Mouse (Mus musculus) heart, postnatal 10 days (tissue): ENCODE results near the gene Klhl8. TPM values are rescaled to one million over a fixed set of nuclear protein-coding genes. Genes with fewer than 3 reads are reported as not detected.
"Not testable (repeated sequence)": the region's sequence is repeated elsewhere in the genome, so short reads cannot be mapped to it uniquely, and the experiment has no call there.

ENCODE experiments used
- DNase-seq, 2 experiments: peaks; one replicate each; pipeline ENCODE4 v3.0.0; 2021
- intact Hi-C: fragments of 180-260 bp; cut with DNase I; formaldehyde crosslinking; loops from one replicate; pipeline ENCODE4 v1.15.1; 2025
- total RNA-seq, 2 experiments: library from RNA; stranded (reverse); gene quantifications; 2 replicates each; pipeline ENCODE4 v1.2.3; 2021

Klhl8 gene
- total RNA-seq: 10 to 100 TPM; 11.9 to 15.2 TPM

- intact Hi-C loops: no loop called here
Observed at GRCm38 (mm10) chr5:103910748-103911409, at the start of gene Klhl8. Gene Klhl8 (minus strand): TSS chr5:103911259.

DNA sequence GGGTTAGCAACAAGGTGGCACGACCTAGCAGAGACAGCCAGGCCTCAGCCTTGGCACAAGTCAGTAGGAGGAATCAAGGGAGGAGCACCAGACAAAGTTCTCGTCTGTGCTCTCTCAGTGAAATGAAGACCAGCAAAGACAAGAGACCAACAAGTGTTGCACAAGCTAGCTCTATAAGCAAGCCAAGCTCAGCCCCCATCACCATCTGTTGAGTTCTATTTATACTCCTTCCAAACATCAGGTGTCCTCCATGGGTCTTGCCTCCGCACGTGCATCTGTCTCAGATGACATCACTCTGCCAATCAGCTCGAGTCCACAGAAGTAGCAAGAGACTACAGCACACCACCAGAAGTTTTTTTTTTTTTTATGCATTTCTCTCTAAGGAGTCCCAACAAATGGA is 43.6 kb upstream of the Klhl8 start:
- DNase-seq: no peak
- intact Hi-C loops: no loop called here

More at GRCm38 (mm10) chr5:103910748-103911409, at the start of gene Klhl8:
- DNase-seq: peak; percentile 89 to 90

GRCm38 (mm10) chr5:103953135-103954083 is 42.4 kb upstream of the Klhl8 start:
- peak in 1 of 2 experiments; percentile 20 for DNase-seq
- intact Hi-C loops: no loop called here

GRCm38 (mm10) chr5:103950138-103950537 is 39.1 kb upstream of the Klhl8 start:
- DNase-seq, intact Hi-C loops: not testable (repeated sequence)

DNA sequence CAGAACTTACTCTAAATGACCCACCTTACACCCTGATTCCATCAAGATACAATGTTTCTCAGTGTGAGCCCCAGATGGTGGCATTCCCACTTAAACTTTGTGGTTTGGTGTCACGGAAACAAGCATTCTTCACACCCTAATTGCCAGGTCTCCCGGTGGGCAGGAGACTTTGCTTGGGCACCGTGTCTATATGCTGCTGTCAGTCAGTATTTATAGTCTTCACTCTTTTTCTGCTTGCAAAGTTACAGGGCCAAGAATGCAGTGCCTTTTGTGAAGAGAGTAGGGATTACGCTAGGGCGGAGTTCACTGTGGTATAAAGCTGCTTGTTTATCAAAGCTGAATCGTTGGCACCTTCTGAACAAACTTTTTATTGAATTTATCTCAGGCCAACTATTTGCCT is 32.1 kb upstream of the Klhl8 start:
- DNase-seq: no peak
- intact Hi-C loops: no loop called here

DNA sequence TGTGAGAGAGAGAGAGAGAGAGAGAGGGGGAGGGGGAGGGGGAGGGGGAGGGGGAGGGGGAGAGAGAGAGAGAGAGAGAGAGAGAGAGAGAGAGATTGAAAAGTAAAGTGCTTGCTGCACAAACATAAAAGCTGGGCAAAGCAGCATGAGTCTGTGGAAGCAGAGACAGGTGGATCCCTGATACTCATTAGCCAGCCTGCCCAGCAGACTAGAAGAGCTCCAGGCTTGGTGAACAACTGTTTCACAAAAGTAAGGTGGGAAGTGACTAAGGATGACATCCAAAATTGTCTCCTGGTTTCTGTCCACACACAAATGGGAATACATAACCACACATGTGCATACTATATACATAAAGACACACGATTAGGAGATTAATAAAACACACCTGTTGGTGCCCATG is 28.8 kb upstream of the Klhl8 start:
- DNase-seq: no peak
- intact Hi-C loops: no loop called here

GRCm38 (mm10) chr5:103939350-103939652 is 28.2 kb upstream of the Klhl8 start:
- intact Hi-C loops: no loop called here
- DNase-seq: no peak

DNA sequence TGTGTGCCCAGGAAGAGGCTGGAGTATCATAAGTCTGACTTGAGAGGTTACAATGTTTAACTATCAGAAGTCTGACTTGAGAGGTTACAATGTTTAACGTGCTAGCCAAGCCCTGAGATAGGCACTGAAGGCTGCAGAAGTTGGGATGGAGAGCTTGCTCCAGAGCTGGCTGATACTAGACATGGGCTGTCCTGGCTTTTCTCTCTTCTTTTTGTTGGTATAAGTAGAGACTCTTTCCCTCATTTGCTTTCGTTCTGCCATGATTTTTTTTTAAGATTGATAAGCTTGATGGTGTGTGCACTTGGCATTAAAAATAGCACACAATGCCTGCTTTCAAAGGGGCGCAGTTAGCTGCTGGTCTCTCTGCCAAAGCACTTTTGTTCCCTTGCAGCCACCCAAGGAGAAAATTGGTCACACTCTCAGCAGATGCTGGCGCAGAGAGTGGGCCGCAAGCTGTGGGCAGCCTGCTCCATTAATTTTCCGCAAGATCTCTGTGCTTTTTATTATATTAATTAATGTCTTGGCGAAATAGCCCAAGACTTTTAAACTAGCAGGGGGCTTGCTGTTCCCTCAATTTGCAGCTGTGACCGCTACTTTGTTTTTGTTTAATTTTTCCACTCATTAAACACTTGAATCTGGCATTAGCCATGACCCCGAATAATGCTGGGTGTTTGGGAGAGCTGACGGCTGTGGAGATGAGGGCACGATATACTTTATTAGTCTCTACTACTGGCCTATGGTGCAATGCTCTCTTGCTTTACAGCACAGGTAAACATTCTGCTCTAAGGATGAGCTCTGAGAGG is 27.7 kb upstream of the Klhl8 start:
- intact Hi-C loops: no loop called here
- no peak for DNase-seq

GRCm38 (mm10) chr5:103936906-103937589 is 26.0 kb upstream of the Klhl8 start:
- intact Hi-C loops: no loop called here
- DNase-seq: peak in 1 of 2 experiments; percentile 35

- intact Hi-C loops, DNase-seq: not testable (repeated sequence)
Observed at GRCm38 (mm10) chr5:103931924-103932323, 20.9 kb upstream of the Klhl8 start.

DNA sequence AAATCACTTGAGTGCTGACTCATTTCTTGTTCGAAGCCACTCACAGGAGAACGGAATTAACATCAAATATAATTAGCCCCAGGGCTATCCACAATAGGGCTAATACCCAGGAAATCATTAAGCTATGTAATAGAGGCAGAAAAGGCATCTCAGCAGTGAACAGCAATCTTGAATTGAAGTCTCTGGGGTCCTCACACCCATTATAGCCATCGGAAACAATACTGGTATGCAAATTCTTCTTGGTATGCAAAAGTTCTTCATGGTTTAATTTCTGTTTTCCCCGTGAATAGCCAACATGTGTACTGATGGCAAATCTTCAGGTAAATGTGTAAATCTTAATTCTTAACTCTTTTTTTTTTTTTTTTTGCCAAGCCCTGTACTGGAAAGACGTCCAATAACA is 19.5 kb upstream of the Klhl8 start:
- intact Hi-C loops: no loop called here
- DNase-seq: no peak

DNA sequence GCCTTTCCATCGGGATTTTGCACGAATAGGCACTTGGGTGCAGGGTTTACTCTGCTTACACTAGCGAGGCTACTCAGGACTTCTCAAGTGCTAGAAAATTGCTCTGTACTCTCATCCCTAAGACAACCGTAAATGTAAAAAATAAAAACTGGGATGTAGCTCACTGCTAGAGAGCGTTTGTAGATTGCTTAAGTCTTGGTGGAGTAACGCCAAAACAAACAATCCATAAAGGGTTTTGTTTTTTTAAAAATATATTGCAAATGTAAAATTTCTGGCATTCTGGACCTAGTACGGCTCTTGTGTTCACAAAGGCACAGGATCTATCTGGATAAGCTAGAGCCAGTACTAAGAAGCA is 17.1 kb upstream of the Klhl8 start:
- no peak for DNase-seq
- intact Hi-C loops: no loop called here

DNA sequence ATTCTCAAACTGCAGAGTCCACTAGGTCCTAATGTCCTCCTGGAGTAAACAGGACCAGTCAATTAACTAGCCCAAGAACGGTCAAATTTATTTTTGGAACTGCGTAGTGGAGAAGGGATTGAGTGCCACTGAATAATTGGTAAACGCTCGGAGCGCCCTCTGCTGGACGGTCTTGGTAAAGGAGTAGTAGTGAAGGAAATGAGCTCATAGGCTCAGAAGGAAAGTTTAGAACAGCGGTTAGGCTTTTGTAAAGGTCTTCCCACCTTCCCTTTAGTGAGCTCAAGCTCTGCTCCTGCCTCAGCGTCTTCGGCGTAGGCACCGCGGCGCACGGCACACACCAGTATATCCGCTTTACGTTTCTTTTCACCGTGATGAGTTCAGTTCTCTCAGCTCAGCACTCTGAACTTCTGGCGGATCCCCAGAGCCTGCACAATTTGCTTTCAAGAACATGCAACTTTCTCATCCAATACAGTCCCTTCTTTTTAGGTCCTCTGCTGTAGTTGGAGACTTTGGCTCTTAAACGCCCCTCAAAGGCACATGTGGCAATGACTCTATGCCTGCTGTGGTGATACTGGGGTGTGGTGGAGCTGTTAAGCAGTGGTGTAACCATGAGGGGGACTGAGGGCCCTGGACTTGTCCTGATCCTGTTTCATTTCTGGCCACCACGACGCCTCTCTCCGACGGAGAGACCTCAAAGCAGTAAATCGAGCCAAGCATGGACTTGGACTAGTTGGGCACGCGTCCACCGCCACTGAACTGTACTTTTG is 16.6 kb upstream of the Klhl8 start:
- intact Hi-C loops: loop anchor here (1.0 kb wide), 1 partner anchor 71 kb away; no protein-coding TSS in a partner anchor
- DNase-seq: peak; percentile 94 to 98

DNA sequence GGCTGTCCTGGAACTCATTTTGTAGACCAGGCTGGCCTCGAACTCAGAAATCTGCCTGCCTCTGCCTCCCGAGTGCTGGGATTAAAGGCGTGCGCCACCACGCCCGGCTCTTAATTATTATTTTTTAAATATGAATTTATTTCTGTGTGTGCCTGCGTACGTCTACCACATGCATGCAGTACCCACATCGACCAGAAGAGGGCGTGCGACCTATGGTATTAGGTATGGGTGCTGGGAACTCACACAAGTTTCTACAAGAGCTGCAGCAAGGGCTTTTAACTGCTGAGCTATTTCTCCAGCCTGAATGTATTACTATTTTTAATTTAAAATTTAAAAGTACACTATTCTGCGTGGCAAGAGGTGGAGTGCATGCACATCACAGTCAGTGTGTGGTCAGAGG is 15.3 kb upstream of the Klhl8 start:
- intact Hi-C loops: no loop called here
- DNase-seq: no peak

GRCm38 (mm10) chr5:103923755-103924154 is 12.7 kb upstream of the Klhl8 start:
- intact Hi-C loops: loop anchor here (5.0 kb wide), 1 partner anchor 241 kb away; no protein-coding TSS in a partner anchor

DNA sequence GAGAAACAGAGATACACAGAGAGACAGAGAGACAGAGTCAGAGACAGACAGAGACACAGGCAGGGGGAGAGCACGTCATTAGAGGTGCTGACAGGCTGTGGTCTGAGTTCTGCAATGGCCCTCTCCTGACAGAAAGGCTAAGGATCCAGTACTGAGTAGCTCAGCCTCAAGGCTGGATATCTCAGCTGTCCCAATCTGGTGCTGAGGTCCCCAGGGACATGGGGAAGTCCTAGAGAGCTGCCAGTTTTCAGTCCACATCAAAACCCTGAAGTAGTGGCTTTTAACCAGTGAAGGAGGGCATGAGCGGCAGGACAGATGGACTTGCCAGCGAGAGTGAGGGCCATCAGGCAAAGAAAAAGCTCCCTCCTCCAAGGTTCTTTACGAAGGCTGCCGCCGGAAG is 12.0 kb upstream of the Klhl8 start:
- peak; percentile 34 to 43 for DNase-seq
- intact Hi-C loops: loop anchor here (5.0 kb wide), 1 partner anchor 241 kb away; no protein-coding TSS in a partner anchor

More at GRCm38 (mm10) chr5:103923755-103924154, 12.7 kb upstream of the Klhl8 start:
- no peak for DNase-seq

DNA sequence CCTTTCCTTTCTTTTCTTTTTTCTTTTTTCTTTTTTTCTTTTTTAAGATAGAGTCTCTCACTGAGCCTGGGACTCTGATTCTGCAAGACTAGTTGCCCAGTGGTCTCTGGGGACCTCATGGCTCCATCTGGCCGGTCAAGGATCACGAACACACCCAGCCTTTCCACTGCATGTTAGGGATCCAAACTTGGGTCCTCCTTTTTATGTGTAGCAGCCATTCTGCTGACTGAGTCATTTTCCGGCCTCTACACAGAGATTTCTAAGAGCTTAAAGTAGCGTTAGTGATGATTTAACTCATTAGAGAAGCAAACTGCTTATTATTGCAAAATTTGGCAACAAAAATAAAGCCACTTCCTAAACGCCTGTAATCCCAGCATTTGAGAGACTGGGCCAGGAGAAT is 11.4 kb upstream of the Klhl8 start:
- peak in 1 of 2 experiments; percentile 33 for DNase-seq
- intact Hi-C loops: loop anchor here (5.0 kb wide), 1 partner anchor 240 kb away; no protein-coding TSS in a partner anchor

DNA sequence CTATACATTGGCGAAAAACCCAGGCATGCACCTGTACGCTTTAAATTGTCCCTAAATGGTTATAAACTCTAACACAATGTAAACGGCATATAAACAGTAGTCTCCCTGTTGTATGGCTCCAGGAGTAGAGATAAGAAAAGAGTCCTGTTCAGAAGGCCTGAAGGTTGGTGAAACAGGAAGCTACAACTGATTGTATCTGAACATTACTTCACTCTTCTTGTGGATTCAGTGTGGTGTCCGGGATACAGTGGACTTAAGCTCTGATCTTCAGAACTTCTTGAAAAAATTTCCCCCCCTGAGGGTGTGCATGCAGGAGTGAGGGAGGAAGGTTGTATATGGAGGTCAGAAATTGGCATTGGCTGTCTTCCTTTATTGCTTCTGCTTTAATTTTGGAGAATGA is 8.4 kb upstream of the Klhl8 start:
- no peak for DNase-seq

GRCm38 (mm10) chr5:103918233-103918632 is 7.2 kb upstream of the Klhl8 start:
- intact Hi-C loops: no loop called here
- no peak for DNase-seq

More for the DNA sequence above, 8.4 kb upstream of the Klhl8 start:
- intact Hi-C loops: no loop called here
